Mouse (Mus musculus): ENCODE measurements at regions not wholly inside any gene's neighbourhood (a gene's known extent, or its start where the extent isn't known, plus 50 kb on each side); places are given as distances from the start of the nearest gene placed in this dataset.
A peak's percentile ranks its signal among the peaks of the same experiment; 100 is the strongest.

- DNase-seq = no peak
These were observed 194.5 kb downstream of the Gm5426 start for GRCm38 (mm10) chr10:96330639-96331487.

DNA sequence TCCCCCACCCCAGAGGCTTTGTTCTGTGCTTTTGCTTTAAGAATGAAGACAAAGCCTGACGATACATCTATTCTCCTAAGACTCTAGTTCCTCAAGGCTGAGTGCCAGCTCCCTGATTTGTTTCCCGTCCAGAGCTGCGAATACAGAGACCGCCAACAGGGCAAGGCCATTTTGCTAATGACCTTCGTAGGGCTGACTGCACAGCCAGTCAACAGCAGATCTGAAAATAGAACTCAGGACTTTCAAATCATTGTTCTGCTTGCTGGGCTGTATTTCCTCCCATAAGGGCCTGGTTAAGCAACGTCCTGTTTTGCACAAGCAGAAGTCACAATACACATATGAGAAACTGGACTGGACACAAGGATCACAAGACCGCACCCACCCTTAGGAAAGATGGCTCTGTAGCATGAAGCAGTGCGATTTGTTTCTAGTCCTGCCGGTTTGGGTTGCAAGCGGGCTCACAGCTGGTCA is 196.4 kb downstream of the Gm5426 start:
- peak; percentile 61 for DNase-seq

DNA sequence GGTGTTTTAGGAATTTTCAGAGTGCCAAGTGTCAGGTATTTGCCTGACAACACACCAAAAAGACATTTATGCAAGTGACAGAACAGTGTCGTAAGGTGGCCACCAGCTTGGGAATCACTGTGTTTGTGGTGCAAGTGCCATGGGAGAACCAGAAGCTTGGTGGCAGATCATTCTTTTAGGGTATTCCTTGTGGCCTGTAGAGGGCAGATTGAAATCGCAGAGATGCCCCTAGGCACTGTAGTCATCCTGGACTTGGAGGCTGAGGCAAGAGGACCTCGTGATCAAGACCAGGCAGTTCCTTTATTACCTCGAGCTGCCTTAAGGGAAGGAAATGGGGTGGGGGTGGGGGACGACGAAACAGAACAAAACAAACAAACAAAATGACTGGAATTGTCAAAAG is 196.8 kb downstream of the Gm5426 start:
- peak; percentile 8 for DNase-seq

GRCm38 (mm10) chr10:96336271-96336670 is 199.9 kb downstream of the Gm5426 start:
- DNase-seq = no peak

DNA sequence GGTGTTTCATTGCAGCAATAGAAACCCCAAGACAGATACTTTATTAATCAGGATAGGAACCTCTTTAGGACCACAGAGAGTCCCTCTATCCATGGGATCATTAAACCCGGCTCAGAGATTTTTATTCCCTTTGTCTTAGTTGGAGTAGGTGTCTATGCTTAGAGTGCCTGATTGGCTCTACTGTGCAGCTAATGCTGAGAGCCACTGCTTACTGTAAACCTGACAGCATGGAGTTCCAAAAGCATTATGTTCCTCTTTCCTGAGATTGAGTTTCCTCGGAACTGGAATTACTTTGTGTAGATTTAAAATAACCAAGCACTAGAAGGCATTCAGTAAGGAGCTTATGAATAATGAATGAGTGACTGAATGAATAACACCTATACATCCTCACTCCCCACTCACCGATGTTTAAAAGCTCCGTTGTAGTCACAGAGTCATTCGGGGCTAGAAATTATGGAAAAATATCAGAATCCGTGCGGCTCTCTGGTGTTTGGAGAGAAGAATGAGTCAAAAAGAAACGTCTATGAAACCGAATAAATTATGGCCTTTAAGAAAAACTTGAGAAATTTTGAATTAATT is 200.8 kb downstream of the Gm5426 start:
- no peak for DNase-seq

- DNase-seq = no peak
These were observed 201.6 kb downstream of the Gm5426 start for GRCm38 (mm10) chr10:96337797-96338608.

- DNase-seq = no peak
These were observed 202.2 kb downstream of the Gm5426 start for GRCm38 (mm10) chr10:96338609-96338978.

DNA sequence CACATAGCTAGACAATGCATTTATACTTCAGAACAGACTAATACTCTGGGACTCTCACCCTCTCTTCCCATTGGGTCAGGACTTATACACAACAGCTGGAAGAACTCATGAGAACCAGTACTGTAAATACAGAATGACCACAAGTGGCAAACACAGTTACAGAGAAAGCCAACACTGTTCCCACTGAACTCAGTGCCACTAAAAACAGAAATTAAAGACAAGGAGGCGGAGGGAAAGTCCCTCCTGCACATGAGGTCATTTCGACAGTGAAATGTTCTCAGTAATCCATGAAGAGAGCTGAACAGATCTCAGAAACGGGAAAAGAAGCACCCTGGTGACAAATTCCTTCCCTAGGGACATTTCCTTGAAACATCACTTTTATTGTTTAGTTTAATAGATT is 206.1 kb downstream of the Gm5426 start:
- DNase-seq = no peak

- DNase-seq = no peak
These were observed 207.3 kb downstream of the Gm5426 start for GRCm38 (mm10) chr10:96343666-96344065.

DNA sequence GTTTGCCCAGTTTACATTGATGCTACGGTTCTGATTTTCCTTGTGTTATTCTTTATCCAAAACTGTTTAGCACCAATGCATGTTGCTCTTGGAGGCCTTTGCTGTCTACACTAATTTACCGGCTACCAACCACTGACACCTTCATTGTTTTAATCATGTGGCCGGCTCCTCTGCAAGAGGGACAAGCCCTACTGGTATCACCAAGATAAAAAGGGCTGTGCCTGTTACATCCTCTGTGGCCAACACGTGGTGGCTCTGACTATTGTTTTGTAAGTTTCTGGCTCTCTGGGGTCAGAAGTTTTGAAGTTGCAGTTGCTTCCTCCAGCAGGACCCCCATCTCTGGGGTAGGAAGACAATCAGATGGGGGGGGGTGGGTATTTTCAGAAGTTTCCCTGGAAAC is 214.3 kb downstream of the Gm5426 start:
- DNase-seq = no peak

DNA sequence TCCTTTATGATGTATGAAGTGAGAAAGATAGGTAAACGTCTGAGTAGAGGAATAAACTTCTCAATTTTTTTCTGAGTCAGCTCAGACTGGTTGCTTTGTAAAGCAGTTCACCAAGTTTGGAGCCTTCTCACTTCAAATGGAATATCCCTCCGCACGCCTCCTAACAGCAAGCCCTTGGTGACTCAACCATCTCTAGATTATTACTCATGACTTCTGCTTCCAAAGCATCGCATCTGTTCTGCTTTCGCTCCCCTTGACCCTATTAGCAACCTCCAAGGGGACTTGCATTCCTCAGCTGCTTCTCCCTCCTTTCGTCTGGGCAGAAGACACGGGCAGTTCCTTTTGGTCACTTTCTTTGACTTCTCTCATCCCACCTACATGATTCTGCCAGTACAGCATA is 214.9 kb downstream of the Gm5426 start:
- no peak for DNase-seq

DNA sequence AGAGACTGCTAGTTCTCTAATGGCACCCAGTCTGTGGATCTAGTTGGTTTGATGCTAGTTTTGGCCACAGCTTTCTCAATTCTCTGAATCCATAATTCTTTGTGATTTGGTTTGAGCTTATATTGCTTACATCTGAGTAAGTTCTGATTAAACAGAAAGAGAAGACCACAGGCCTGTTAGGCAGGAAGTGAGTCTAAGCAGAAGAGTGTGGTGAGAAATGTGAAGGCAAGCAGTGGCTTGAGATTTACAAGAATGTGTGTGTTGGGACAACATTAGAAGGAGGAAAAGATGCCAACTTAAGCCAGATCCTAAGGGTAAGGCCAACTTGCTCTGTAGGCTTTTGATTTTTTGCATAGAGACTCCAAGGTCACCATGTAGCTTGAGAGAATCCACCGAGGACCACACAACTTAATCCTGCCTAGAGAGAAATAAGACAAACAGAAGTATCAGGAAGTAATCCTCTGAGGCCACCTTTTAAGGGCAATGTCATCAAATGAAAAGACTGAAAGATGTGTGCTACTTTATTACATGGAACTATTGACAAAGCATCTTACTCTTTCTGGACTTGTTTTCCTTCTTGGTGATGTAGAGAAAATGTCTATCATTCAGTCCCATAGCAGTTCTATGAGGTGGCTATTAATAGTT is 220.7 kb downstream of the Gm5426 start:
- DNase-seq = no peak

DNA sequence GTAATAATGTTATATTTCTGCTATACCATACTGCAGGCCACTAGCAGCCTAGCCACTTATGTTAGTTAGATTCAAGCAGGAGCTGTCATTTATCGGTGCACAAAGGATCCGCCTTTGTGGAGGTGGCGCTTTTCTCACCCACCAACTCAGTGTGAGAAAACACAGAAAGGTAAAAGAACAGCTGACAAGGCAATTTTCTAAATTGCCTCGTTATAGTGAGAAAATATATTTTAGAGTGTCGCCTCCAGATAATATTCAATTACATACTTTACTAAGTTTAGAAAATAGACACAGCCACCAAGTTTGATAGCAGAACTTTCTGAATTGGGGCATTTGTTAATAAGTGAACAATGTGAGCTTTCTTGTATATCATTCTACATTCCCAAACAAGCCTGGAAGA is 221.2 kb downstream of the Gm5426 start:
- DNase-seq = no peak

DNA sequence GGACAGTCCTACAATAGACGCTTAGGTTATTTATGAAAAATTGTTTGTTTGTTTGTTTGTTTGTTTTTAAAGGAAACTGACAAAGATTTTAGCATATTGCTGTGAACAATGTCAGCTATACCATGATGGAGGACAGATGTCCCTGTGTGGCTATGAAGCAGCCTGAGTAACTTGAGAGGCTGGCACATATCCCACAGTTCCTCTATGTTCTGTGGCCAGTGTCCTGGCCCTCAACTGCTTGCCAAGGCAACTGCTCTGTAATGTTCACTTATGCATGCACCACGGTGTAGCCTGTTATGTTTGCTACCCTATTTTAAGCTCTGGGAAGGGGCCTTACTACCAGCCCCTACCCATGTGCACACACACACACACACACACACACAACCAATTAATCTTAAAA is 222.6 kb downstream of the Gm5426 start:
- no peak for DNase-seq

DNA sequence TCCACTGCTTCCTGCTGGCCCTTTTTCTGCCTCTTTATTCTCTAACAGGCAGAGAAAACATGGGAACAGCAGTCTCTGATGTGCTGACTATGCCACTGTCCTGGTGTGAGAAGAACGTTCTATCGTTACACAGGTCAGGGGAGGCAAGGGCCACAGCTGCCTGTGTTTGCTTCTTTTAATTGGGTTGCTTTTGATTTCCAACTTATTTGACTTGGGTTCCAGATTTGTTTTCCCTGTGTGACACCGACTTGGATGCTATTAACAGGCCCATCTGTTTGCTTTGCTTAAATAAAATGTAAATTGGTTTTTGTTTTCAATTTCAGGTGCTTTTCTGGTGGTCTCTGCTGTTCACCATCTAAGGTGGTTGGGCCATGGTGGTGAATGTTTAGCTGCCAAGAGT is 225.8 kb downstream of the Gm5426 start:
- no peak for DNase-seq

GRCm38 (mm10) chr10:96363867-96364266 is 227.5 kb downstream of the Gm5426 start:
- DNase-seq = no peak

DNA sequence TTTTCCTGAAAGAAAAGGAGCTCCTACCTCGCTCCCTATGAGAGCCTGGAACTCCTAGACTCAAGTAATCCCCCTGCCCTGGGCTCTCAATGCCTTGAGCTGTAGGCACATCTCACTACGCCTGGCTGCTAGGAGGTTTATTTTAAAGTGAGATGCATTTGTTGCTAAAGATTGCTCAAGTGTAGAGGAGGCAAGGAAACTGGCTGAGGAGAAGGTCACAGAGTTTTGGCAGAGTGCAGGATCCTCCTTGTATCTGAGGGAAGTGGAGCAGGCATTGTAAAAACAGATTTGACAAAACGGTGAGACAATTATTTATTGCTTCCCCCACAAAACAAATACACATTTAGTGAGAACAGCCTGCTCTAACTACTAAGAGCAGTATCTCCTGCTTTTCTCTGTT is 228.7 kb downstream of the Gm5426 start:
- DNase-seq = no peak

- DNase-seq = no peak
These were observed 230.5 kb downstream of the Gm5426 start for GRCm38 (mm10) chr10:96366871-96367270.

DNA sequence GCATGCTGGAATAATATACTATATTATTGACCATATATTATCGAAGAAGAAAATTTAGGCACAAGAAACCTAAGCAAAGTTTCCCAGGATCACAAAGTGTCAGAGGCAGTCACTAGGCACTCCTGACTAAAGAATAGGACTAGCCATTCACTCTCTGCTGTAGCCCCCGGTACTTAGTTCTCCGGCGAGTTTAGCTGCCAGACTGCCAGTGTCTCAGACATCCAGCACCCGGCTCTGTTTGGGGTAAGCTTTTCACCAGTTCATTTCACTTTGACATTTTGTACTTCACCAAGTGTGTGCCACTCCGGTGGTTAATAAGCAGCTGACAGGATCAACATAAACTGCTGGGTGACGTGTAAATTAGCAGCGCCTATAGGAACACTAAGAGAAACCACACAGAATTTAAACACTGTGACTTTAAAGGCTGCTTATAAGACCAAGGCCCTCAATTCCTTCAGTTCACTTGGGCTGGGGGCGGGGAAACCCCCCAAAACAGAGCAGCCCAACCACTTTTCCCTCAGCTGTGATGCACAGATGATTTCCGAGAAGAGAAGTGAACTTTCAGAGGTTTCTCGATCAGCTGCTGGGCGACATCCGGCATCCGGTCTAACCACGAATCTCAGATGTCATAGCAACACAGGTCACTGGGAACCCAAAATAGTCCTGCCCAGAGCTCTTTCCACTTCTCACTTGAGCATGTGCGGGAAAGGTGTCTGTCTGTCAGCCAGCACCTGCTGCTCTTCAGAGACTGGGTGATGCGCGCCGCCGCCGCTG is 234.3 kb downstream of the Gm5426 start:
- no peak for DNase-seq

GRCm38 (mm10) chr10:96371321-96371653 is 234.9 kb downstream of the Gm5426 start:
- DNase-seq = no peak

GRCm38 (mm10) chr10:96372616-96373346 is 236.4 kb downstream of the Gm5426 start:
- no peak for DNase-seq

DNA sequence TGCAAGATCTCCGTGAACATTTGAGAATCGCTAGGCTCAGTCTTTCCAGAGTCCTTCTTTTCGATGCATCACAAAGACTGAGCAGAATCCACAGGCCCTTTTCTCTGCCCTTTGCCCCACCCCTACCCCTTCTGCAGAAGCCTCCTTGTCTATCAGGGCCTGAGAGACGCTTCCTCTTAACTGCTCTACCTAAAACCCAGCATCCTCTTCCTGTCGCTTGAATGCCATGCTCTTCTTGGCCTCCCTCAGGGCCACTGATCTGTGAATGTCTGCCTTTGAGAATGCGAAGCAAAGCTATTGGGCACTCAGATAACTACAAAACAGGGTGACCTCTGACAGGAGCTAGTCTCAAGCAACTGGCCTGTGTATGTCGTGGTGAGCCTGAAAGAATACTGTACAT is 237.1 kb downstream of the Gm5426 start:
- DNase-seq = no peak

Measured in kidney, adult 11 months (tissue).